Mouse (Mus musculus): ENCODE measurements around the gene Ddit4l. TPM values are rescaled to one million over a fixed set of nuclear protein-coding genes. Genes with fewer than 3 reads are reported as not detected.
"Not testable (repeated sequence)": the region's sequence is repeated elsewhere in the genome, so short reads cannot be mapped to it uniquely, and the experiment has no call there.

Ddit4l gene
- total RNA-seq, 2 experiments from 2014 or later = 0.98 to 1.3 TPM

- intact Hi-C loops (cut with DNase I) = no loop called here
- DNase-seq = no peak
Measured at GRCm38 (mm10) chr3:137644081-137644480, 22.7 kb downstream of the Ddit4l start.

- intact Hi-C loops (cut with DNase I) = no loop called here
Measured at GRCm38 (mm10) chr3:137644947-137645346, 23.5 kb downstream of the Ddit4l start.

DNA sequence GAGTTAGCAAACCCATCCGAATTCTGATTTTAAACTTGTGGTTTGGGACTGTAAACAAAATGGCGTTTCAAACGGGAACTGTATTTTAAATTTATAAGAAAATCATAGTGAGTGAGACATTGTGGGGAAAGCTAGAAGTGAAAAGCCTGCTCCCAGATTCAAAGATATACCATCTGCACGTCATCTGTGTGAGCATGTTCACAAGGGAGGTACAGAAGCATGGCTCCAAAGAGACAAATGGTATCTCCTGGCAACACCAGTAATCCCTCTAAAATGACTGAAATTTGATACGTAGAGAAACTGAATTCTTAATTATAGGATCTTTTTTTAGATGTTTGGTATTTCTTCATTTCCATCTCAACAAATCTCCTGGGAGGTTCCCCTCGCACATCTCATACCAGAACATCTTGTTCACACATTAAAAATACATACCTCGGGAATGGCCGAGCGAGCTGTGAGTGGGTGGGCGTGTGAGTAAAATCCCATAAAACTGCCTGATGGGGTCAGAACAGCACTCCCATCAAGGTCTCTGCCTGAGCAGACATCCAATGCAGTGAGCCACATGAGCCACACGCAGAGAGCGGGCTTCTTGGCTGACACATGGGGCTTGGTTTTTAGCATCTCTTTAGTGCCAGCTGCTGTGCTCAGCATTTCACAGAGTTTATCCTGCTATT is 26.2 kb downstream of the Ddit4l start:
- DNase-seq = no peak
- intact Hi-C loops (cut with DNase I) = no loop called here

More at GRCm38 (mm10) chr3:137644947-137645346, 23.5 kb downstream of the Ddit4l start:
- DNase-seq = no peak

DNA sequence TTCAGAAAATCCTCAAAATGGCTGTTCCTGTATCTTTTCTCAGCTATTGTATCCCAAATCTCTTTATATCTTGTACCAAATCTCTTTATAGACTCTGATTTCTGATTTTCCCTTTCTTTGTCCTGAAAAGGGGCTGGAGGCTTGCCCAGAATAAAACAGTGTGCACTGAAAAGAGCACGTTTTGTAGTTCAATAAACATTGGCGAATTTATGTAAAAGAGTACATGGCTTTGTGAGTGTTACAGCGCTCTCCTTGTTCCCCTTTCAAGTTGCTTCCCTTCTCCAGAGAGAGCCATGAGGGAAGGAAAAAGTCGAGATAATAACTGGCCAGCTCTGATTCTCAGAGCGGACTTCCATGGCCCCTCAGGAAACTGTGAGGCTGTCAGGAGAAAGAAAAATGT is 27.7 kb downstream of the Ddit4l start:
- intact Hi-C loops (cut with DNase I) = no loop called here
- DNase-seq = no peak

DNA sequence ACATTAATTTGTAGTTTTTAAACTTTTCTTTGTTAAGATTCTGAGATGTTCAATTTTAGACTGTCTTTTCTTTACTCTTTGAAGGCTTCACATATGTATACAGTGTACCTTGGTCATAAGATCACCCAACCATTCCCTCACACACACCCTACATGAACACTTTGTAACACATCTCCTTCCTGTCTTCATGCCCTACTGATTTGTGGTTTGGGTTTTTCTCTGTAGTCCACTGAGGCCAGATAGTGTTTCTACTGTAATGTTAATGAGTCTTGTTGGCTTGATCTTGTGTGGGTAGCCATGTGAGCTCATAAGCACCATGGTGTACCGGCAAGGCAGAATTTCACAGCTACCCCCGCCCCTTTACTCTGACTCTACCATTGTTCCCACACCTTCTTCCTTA is 31.4 kb downstream of the Ddit4l start:
- DNase-seq = no peak
- intact Hi-C loops (cut with DNase I) = no loop called here

DNA sequence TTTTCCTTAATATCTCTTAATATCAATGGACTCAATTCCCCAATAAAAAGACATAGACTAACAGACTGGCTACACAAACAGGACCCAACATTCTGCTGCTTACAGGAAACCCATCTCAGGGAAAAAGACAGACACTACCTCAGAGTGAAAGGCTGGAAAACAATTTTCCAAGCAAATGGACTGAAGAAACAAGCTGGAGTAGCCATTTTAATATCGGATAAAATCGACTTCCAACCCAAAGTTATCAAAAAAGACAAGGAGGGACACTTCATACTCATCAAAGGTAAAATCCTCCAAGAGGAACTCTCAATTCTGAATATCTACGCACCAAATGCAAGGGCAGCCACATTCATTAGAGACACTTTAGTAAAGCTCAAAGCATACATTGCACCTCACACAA is 49.8 kb downstream of the Ddit4l start, which contains the start of gene Gm21962:
Gm21962 (plus strand) TSS at position 301 of the 400 bp plus-strand sequence.
- DNase-seq; intact Hi-C loops (cut with DNase I): not testable (repeated sequence)

Small RNA genes lying within 50 kb of the gene (microRNA-seq; reads per million reads assigned to microRNA genes)
- 0 reads per million in 2 experiments for gene Gm22468

Other genes starting within 250 kb of the Ddit4l start
- not detected for gene Gm21962, start 49.9 kb downstream of the Ddit4l start, total RNA-seq (2021)
- gene H2afz, start 242.9 kb downstream of the Ddit4l start, total RNA-seq (2021) = 10 to 100 TPM; 80.2 to 99.5 TPM
- 10 to 100 TPM; 10.9 to 11.0 TPM for gene Dnajb14, start 246.1 kb downstream of the Ddit4l start, total RNA-seq (2021)